Mouse (Mus musculus) layer of hippocampus, adult 18-20 months (tissue): ENCODE measurements around the gene Rps10. TPM values are rescaled to one million over a fixed set of nuclear protein-coding genes. Genes with fewer than 3 reads are reported as not detected.

ENCODE experiments used
- DNase-seq, 2 experiments: peaks; one replicate each; pipeline ENCODE4 v3.0.0; 2022; ENCODE audit warnings: low spot score in 2 of 2
- long read RNA-seq: library from polyadenylated mRNA; stranded (forward); transcript quantifications from one replicate; pipeline ENCODE4 v2.0.0, GENCODE M21; 2021
- total RNA-seq, 2 experiments: library from RNA; stranded (reverse); gene quantifications; 2 replicates each; pipeline ENCODE4 v1.2.3; 2021

Gene Rps10
- 100 to 1,000 TPM; 526 to 527 TPM for total RNA-seq
- long read RNA-seq, transcript Rps10-203 (6 exons, 887 nt), result major isoform, 30 of 36 reads
- long read RNA-seq, partial matches to known transcripts, result 2 of 36 reads
- long read RNA-seq, other reads (novel, unspliced or antisense), result 1 of 36 reads

DNA sequence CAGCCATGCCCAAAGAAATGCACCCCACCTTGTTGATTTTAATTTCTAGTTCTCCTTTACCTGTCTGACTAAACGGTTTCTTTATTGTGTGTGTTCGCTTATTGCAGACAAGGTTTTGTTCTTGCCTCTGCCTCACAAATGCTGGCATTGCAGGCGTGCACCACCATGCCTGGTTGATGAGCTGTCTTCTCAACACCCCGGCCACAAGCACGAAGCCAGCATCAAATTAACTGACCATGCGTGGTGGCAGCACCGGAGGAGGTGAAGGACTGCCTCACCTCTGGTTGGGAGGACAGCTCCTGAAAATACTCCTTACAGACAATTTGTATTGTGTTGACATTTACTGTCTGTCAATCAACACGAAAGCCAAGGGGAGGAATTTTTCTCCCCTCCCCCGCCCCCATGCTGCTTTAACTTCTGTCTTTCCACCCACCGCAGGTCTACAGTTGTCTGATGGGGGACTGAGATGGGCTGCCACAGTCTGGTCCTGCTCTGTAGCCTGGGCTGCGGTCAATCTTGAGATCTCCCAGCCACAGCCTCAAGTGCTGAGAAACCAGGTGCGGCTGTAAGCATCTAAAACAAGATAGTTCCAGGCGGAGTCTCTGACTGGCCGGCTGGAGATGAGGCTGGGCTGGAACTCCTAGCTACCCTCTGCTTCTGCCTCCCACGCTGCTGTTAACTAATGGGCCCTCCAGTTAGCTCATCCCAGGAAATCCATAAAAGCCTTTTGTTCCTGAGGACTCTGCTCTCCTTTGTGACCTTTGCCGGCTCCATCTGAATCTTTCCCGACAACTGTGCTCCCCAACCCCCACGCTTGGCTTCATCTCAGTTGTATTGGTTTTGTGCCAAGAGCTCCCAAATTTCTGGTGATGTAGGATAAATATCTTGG lies at the start of gene Rps10:
Rps10 (minus strand) TSS at position 538 of the 889 bp plus-strand sequence.
- DNase-seq, result no peak

DNA sequence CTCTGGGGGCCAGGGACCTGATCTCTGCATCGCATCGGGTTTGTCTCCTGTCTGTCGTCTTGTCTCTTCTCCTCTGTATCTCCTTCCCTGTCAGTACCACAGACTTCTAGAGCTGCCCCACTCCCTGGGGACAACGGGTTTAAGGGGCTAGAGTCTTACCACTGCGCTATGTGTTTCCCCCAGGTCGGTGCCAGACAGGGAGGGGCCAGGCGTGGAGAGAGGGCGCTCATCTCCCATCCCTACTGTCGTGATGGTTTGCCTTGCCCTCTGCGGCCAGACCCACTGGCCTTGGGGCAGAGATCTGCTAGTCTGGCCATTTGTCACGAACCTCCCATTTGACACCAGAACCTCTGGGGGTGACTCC lies 49.1 kb upstream of the Rps10 start:
- no peak for DNase-seq

DNA sequence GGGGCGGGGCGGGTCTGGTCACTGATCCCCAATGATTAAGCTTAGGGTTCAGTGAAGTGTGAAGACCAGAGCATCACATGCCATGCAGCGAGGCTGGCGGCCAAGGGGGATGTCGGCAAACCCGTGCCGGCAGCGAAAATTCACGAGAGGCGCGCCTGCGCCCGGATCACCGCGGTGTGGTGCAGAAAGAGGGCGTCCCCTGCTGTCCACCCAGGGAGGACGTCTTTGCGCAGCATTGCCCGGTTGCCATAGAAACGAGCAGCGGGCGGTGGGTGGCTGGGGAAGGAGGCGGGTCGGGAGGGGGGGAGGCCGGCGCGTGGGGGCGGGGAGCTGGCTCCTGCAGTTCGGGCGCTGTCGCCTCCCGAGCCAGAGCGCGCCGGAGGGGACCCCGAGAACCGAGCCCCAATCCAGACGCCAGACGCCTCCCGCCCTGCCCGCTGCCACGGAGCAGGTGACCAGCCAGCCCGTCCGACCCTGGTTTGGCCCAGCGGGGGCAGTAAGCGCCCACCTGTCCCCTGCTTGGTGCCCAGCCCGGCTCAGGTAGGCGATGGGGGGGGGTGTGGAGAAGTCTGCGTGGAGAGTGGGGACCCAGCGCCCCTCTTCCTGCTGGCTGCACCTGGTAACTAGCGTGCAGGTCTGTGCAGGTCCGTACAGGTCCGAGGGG lies 48.5 kb upstream of the Rps10 start:
- peak; percentile 87 to 90 for DNase-seq

DNA sequence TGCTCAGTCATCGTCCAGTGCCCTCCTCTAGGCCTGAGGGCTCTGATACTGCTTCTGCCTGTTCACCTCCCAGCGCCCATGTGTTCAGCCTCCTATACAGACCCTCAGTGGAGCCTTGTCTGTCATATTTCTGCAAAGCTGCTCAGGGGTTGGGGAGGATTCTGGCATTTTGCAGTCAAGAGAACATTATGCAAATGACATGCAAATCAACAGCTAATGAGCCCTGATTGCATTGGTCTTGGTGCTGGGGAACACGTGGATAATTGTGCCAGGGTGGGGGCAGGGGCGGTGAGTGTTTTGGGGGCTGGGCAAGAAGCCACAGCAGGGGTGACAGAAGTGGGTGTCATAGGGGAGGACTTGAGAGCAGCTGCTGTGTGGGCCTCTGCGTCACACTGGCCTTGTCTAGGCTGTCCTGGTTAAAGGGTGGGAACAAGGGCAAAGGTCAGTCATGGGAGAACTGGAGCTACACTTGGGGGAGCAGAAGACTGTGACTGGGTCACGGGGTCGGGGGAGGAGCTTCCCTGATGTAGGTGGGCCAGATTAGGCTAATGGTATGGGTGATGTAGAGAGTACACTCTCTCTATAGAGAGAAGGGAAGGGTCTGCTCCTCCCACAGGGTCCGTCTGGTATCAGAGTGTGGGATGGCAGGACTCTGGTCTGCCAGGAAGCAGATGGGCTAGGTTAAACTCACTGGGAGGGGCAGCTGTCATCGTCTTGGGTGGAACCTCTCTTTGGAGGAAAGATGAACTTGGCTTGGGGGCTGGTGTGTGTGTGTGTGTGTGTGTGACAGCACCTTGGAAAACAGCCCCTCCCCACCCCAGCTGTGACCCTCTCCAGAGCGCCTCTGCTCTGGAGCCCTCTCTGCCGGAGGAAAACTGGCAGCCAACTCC lies 42.7 kb upstream of the Rps10 start:
- DNase-seq, result peak in 1 of 2 experiments; percentile 60

DNA sequence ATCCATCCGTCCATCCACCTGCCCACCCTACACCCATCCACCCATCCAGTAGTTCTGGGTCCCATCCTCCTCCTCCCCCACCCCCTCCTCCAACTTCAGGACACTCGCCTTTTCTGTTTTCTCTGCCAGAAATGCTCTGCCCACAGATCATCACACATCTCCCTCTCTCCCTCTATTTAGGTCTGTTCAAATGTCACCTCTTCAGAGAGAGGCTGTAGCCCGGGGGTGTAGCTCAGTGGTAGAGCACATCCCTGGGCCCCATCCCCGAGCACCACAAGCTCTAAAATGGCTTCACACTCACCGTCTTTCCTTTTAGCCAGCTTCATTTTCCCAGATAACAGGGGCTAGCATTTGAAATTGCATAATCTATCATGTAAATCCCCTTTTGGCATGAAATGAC lies 41.3 kb upstream of the Rps10 start:
- DNase-seq, result no peak

DNA sequence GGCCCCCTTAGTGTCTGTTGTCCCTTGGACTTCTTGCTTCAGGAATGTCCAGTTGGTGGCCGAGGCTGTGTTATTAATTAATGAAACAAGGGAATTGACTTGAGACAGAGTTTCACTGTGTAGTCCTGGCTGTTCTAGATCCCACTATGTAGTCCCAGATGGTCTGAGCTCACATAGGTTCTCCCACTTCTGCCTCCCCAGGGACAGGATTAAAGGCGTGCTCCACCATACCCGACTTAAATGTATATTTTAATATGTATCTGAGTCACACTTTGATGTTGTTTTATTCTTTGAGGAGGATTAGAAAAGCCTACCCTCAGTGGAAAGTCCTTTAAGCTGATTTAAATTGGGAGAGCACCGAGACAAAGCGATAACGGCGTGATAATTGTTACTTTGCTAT lies 39.8 kb upstream of the Rps10 start:
- DNase-seq, result no peak

DNA sequence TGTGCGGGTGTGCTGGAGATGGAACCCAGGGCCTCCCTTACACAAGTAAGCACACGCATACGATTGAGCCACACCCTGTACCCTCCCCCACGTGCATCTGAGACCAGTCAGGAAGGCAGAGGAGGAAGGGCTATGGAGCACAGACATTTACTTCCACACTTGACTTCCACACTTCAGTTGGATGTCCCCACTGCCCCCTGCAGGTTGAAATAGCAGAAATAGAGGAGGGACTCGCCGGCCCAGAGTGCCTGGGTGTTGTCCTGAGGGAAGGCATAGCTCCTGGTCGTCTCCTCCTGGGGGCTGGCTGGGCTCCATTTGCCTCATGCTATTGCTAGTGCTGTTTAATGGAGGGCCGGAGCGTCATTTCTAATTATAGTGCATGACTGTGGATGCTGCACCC lies 39.0 kb upstream of the Rps10 start:
- DNase-seq, result no peak

DNA sequence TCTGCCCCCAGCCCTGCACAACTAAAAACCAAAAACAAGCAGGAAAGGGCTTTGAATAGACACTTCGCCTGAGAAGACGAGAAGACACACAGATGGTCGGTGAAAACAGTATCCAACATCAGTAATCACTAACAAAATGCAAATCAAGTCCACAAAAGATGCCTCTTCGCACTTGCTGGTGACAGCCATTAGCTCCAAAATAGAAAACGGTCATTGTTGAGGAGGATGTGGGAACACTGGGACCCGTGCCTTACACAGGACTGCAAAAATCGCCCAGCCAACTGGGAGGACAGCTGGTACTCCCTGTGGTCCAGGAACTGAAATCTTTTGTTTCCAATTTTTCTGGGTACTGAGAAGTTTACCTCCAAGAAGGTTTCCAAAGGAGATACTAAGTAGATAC lies 37.5 kb upstream of the Rps10 start:
- DNase-seq, result peak in 1 of 2 experiments; percentile 61

DNA sequence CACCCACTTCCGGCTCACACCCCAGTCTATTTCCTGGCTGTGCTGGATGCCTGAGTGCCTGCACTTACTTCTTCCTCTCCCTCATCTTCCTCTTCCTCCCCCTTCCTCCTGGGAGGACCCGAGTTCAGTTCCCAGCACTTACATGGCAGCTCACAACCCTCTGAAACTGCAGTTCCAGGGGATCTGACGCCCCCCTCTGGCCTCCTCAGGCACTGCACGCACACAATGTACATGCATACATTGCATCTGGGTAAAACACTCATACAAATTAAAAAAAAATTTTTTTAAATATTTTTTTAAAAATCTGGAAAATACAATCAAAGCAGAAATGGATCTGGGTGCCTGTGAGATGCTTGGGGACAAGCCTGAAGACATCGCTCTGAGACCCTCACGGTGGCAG lies 35.3 kb upstream of the Rps10 start:
- DNase-seq, result no peak

DNA sequence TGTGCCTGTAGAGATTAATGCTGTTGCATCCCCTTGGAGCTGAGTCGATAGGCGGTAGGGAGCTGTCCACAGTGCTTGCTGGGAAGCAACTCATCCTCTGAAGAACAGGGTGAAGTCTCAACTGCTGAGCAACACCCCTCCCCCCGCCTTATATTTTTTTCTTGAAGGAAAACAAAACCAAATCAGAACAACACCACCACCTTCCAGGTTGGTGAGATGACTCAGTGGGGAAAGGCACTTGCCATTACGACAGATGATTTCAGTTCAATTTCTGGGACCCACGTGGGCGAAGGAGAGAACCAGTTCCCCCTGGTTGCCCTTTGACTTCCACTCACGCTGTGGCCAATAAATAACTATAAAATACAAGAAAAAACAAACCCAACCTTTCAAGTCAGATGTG lies 22.3 kb upstream of the Rps10 start:
- no peak for DNase-seq

DNA sequence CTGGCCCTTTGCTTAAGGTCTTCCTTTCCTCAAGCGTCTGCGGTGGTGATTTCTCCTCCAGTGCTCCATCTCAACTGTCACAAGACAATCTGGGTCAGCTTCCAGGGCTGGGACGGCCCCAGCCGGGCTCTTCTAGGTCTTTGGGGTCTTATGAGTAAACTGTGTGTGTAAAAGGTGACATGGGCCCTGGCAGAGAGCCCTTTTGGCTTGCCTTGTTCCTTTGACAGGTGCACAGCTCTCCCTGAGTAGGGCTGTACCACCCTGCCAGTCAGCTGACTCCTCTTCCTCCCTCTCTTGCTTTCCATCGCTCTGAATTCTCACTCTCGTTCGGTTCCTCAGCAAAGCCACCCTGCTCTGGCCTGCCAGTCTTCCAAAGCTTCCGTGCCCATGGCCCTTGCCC lies 20.7 kb upstream of the Rps10 start:
- peak in 1 of 2 experiments; percentile 49 for DNase-seq

DNA sequence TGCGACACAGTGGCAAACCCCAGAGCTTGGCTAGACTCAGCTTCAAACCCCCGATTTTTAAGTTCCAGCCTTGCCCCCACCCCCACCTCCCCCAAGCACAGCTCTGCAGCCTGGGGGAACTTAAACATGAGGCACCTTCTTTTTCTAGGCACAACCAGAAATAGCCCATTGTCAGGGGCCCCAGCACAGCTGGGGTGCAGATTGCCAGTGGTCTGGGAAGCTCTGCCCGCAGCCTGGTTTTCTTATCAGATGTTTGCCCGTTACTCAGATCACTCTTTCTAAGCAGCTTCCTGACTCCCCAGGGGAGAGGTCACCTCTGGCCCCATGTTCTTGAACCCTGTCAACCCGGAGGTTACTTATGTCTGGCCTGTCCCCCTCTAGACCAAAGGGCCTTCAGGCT lies 19.9 kb upstream of the Rps10 start:
- DNase-seq, result no peak

DNA sequence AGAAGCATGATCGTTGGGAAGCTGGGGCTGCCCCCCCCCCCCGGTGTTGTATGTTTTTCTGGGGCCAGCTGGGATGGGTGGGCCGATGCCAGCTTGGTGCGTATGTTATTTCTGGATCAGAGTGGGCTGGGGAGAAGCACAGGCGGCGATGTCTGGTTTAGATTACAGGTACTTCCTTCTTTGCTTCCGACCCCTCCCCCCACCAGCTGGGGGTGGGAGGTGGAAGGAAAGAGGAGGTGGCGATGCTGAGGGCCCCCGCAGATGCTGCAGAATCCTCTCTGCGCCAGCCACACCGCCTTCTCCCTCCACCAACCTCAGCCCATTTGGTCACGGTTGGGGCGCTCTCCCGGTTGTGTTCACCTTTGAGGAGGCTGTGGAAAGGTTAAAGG lies 19.5 kb upstream of the Rps10 start:
- DNase-seq, result peak; percentile 77 to 84

DNA sequence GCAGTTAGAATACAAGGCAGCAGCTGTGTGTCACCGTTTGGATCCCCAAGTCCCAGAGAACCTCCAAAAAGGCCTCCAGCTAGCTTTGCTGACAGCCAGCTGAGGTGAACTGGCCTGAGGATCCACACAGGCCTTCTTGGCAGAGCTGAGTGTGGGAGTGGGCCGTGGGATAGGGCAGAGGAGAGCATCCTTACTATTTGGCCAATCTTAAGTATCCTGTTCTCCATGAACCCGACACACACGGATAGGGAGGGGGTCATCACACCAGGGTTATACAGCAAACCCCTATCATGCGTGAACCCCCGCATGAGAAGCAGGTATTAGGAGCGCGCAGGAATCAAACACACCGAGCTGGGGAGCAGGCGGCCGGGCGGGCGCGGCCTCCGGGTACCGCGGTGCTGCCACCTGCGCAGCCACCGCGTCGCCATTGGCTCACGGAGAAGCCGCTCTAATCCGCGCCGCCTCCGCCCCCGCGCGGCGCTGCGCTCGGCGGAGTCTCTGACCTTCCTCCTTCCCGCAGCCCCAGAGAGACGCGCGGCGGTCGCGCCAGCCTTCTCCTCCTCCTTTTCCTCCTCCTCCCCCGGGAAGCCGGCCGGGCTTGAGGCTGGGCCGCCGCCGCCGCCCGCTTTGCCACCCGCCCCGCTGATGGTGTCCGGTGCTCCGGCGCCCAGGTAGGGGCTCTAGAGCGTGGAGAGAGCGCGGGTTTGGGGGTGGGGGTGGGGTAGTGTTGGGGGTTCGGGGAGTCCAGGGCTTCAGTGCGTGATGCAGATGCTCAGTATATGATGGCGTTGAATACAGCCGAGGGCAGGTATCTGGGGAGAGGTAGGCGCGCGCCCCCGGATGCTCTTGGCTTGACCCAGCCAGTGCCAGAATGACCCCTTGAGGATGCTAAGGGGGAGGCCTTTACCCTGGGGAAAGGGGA lies 18.9 kb upstream of the Rps10 start, which contains the start of gene Pacsin1:
Pacsin1 (plus strand) TSS at position 421 of the 922 bp plus-strand sequence.
- peak; percentile 71 to 79 for DNase-seq

DNA sequence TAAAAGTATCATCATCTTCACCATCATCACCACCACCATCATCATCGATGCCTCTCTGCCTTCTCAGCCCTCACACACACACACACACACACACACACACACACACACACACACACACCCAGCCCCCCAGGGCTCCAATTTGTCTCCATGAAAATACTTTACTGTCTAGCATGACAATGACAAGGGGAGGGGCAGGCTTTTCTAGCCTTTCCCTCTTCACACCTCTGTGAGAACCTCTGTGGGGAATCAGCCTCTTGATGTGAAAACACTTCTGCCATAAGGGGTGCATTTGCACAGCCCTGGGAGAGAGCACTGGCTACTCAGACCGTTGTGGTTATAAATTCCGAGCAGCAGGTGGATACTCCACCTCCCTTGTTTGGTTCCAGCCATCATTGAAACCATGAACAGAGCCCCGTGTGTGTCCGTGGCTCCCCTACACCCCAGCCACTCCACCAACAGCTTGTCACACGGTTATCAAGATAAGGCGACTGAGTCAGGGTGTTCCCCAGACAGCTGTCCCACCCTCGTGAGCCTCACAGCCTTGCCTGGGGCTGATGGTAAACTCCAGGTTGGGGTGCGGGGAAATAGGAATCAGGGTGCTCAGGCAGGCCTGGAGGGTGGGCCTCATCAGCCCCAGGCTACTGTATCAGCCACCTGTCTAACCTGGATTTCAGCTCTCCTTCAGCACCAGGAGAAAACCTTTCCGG lies 16.9 kb upstream of the Rps10 start:
- DNase-seq, result no peak

DNA sequence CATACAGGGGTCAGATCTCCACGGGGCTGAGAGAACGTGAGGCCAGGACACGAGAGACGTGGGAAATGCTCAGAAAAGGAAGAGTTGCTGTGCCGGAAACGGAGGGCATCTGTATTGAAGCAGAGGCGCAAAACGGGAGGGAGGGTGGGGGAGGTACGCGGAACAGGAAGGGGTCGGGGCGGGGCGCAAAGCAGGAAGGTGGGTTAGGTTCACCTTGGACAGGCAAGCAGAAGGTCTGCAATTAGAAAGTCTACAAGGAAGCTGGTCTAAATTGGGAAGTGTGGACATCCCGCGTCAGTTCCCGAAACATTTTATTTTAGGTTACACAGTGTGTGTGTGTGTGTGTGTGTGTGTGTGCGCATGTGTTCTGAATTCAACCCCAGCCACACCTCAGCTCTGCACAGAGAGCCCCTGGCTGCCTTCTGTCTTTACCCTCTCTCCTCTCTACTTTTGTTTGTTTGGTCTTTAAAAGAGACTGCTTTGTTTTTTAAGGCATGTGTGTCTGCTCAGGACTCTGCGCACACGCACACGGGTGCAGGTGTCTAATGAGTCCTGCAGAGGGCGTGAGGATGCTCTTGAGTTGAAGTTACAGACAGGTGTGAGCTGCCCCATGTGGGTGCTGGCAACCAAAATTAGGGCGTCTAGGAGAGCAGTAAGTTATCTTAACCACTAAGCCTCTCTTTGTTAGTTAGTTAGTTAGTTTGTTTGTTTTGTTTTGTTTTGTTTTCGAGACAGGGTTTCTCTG lies 15.7 kb upstream of the Rps10 start:
- no peak for DNase-seq

DNA sequence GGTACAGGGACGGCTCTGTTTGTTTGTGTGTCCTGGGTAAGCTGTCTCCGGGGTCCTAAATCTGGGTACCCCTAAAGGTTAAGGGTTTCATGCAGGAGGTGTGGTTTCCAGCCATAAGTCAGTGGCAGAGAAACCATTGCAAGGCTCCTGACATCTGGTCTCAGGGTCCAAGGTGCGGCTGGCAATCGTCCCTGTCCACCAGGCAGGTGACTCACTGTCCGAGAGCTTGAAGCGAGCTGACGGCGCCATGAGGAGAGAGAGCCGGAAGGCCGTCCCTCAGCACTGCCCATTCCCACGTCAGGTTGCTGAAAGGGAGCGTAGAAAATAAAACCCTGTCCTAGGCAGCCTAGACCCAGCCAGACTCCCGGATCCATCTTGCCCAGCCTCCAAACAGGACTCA lies 14.1 kb upstream of the Rps10 start:
- no peak for DNase-seq

DNA sequence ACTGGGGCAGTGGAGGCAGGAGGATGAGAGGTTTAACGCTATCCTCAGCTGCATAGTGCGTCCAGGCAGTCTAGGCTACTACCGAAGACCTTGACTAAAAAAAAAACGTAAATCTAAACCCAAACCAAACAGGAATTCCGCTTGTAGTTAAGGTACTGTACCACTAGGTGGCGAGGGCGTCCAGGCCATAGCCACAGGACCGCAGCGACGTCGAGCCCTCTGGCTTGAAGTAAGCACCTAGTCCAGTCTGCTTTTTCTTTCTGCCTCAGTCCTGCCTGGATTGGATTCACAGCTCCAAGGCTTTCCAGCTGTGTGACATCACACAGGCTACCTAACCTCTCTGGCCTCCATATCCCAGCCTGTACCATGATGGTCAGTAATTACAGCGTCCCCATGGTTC lies 13.7 kb upstream of the Rps10 start:
- peak in 1 of 2 experiments; percentile 79 for DNase-seq

DNA sequence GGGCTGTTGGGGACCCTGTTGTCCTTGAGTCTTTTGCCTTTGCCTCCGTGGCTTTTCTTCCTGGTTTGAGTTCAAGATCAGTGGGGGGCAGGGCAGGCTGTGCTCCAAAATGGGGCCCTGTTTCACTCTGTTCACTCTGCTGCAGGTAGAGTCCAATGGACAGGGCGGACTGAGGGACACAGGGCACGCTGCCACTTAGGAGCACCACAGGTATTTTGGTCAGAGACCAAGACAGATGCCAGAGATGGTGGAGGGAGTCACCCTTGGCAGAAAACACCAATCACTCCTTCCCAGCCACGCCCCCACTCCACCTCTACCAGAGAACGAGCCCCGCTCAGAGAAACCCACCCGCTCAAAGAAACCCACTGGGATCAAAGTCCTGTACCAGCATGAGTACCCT lies 9.3 kb upstream of the Rps10 start:
- no peak for DNase-seq
